Mouse (Mus musculus): Measurements from ENCODE around the gene Gm39566.

DNA sequence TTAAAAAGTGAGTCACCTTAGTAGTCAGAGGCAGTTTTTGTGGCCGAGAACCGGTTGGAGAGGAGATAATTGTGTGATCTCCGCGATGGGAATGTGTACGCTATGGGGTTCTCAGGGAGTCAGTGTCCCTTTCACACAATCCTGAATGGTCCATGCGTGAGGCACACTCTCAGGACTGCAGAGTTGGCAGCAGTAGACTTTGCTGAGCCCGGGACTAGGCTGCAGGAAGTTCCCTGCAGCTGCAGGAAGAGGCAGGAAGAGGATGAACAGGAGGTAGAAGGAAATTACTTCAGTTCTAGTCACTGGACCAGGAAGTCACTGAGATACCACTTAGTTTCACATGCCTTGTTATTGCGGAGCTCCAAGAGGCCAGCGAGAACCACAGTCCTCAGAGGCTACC, 34.0 kb upstream of the Gm39566 start:
- no peak for TF ChIP-seq MEF2A (IDR thresholded peaks at IDR 0.05; ENCODE audit: extremely low read depth, insufficient replicate concordance, low read depth, low read length, poor library complexity, severe bottlenecking)
- TF ChIP-seq RAD21 (IDR thresholded peaks at IDR 0.05; ENCODE audit: low read depth, low read length) = no peak
- no peak for TF ChIP-seq RCOR1 (IDR thresholded peaks at IDR 0.05; ENCODE audit: low read depth, low read length)
- TF ChIP-seq POLR2A (IDR thresholded peaks at IDR 0.05; ENCODE audit: control insufficient read depth in 1 of 2, insufficient read depth in 1 of 2, low read depth in 1 of 2, low read length in 2 of 2, poor library complexity in 1 of 2) = no peak
- TF ChIP-seq CTCF (IDR thresholded peaks at IDR 0.05 in 2 of 3, conservative IDR thresholded peaks at IDR 0.05 in 1 of 3; ENCODE audit: control insufficient read depth in 1 of 3, insufficient read depth in 1 of 3, low read depth in 2 of 3, low read length in 3 of 3, poor library complexity in 1 of 3, severe bottlenecking in 1 of 3) = no peak
- TF ChIP-seq GABPA (IDR thresholded peaks at IDR 0.05; ENCODE audit: low read depth, low read length) = no peak
- TF ChIP-seq SIN3A (IDR thresholded peaks at IDR 0.05; ENCODE audit: low read length) = no peak

All from MEL (cell line).